Mouse (Mus musculus) c-Kit-positive CD71-positive TER-119-positive erythroid progenitor cells, embryonic 14.5 days (primary cell): Measurements from ENCODE around the gene Nfatc2.

ENCODE experiments used
- DNase-seq: peaks from one replicate; pipeline ENCODE4 v3.0.0-alpha.2; 2013; ENCODE audit warnings: low spot score

The Nfatc2 gene

GRCm38 (mm10) chr2:168609653-168610248 is 8.3 kb upstream of the Nfatc2 start:
- DNase-seq: no peak

- no peak for DNase-seq
Measured at GRCm38 (mm10) chr2:168608125-168608564, 6.7 kb upstream of the Nfatc2 start.

DNA sequence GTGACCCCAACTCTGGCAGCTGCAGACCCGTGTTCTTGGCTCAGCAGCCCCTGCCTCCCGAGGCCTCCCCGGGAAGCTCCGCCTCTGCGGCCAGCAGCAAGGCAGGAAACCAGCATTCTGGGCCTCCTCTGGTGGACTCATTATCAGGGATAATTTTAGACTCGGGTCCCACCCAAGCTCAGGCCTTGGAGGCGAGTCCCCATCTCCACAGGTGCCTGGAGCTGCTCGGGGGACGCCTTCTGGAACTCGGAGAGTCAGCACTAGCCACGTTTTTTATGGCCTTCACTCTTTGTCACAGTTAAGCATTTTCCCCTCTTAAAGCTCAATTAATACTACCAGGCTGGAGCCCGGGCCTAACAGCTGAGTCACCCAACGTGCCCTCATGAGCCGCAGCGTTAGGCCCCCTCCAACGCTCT is 3.2 kb upstream of the Nfatc2 start:
- DNase-seq: no peak

DNA sequence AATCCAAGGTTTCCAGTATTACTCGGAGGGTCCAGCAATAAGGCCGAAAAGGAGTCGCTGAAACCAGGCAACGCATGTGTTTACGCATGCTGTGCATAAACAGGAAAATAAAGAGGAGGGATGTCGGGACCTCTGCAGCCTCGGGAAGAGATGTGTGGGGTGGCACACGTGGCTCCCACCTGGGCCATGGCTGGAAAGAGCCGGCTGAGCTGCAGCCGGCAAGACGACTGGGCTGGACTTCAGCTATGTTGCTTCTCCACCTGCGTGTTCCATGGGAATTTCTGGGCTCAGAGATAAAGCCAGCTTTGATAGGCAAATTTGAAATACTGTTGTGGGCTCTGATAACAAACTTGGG is 907 bp upstream of the Nfatc2 start:
- no peak for DNase-seq

DNA sequence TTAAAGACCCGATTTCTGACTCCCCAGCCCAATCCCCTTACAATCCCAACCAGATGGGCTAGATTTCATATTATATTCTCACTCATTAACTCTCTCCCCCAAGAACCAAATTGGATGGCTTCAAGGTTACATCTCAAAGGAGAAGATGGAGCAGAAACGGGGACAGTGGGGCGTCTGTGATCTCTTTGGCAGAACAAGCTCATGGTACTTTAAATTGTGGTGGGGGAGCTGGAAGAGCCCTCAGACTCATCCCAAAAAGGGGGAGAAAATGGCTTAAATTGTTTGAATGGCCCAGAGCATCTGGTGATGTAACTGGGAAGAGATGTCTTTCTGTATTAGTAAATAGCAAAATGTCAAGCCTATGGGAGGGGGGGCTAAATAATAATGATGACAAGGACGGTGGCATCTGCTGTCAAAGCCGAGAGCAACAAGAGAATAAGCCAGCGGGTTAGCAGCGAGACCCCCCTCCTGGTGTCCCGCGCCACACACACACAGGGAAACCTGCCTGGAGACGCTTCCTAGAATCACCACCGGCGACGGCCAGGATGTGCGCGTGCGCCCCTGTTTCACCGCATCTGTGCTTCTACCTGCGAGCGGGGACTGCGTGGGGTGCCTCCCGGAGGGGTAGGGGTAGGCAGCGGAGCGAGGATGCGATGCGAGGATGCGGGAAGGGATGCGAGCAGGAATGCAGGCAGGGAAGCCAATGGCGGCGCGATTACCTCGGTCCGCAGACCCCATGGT is 537 bp downstream of the Nfatc2 start:
- DNase-seq: no peak

GRCm38 (mm10) chr2:168595693-168596092 is 5.8 kb downstream of the Nfatc2 start:
- DNase-seq: no peak

GRCm38 (mm10) chr2:168593676-168594075 is 7.8 kb downstream of the Nfatc2 start:
- no peak for DNase-seq

DNA sequence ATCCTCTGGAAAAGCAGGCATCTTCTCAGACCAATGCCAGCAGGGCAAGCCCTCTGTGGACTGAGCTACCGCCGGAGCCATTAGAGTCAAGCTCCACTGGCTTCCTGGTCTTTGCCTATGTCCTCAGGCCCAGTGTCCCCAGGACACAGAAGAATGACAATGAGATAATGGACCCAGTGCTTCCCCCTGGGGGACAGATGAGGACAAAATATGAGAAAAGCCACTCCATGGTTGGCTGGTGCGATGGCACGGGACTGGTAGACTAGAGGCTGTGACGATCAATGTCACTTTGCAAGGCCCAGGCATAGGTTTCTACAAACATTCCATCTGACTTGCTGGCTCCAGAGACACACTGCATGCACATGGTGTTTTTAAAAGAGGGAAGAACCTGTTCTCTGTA is 8.5 kb downstream of the Nfatc2 start:
- no peak for DNase-seq

- DNase-seq: no peak
Measured at GRCm38 (mm10) chr2:168591076-168591475, 10.4 kb downstream of the Nfatc2 start.

DNA sequence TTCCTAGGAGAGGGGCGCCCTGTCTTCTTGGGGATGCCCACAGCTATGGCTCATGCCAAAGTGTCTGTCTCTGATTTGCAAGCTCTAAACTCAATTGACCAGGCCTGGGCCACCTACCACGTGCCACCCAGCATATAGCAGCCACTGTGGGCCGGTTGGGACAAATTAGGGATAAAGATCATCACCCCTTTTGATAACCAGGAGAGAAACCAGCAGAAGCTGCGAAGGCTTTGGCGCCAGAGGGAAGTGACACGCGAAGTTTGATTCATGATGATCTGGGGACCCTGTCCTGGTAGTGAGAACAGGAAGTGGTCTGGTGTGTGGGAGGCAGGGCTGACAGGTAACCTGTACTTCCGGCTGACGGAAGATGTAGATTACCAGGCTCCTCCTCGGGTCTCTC is 10.9 kb downstream of the Nfatc2 start:
- no peak for DNase-seq

DNA sequence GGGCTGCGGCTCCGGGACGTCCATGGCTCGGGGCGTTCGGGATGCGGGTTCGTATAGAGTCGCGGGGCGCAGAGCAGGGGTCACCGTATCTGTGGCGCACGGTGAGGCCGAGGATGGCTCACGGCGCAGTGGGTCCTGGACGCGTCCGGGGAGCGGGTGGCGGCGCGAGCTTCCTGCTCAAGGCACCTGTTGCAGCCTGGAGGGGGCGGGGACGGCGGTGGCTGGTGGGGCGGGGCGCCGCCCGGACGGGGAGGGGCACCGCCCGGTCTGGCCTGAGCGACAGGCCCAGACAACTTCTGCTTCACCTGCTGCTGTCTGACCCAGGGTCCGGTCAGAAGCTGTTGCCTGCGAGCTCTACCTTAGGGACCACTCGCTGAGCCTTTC is 11.3 kb downstream of the Nfatc2 start:
- DNase-seq: no peak

DNA sequence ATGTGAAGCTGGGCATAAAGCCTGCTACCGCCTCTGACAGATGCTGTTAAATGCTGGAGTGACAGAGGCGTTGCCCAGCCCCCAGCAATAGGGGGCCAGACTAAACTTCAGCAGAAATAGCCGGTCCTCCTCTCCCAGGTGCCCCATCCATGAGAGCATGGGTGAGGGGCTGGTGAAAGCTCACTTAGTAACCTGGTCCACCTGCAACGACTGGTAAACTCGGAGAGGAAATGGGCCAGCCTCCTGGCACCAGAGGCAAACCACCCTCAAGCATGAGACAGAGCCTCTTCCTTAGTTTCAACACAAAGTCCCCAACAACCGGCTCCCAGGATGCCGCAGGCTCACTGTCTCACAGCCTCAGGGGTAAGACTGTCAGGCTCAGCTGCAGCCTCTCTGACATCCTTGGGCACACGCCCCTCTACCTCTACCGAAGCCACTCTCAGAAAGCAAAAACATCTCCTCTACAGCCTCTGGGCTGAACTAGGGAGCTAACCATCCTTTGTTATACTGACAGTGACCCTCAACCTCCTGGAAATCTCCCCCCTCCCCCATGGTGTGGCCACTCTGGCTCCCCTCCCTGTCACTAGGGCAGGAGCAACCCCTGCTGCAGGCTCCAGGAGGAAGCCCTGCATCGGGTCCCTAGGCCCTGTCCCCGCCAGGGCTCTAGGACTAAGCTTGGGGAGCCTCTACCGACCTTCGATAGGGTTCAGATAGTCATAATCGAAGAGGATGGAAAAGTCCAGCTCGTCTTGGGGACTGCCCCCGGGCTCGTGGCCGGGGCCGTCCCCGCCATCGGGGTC is 11.9 kb downstream of the Nfatc2 start:
- DNase-seq: no peak

GRCm38 (mm10) chr2:168588591-168589367 is 12.7 kb downstream of the Nfatc2 start:
- DNase-seq: no peak

- no peak for DNase-seq
Measured at GRCm38 (mm10) chr2:168587159-168587558, 14.3 kb downstream of the Nfatc2 start.

- no peak for DNase-seq
Measured at GRCm38 (mm10) chr2:168586512-168586911, 14.9 kb downstream of the Nfatc2 start.

- DNase-seq: no peak
Measured at GRCm38 (mm10) chr2:168584857-168585256, 16.6 kb downstream of the Nfatc2 start.

GRCm38 (mm10) chr2:168584408-168584807 is 17.0 kb downstream of the Nfatc2 start:
- DNase-seq: no peak

GRCm38 (mm10) chr2:168583084-168583483 is 18.4 kb downstream of the Nfatc2 start:
- DNase-seq: no peak

- DNase-seq: no peak
Measured at GRCm38 (mm10) chr2:168581207-168581854, 20.1 kb downstream of the Nfatc2 start.

DNA sequence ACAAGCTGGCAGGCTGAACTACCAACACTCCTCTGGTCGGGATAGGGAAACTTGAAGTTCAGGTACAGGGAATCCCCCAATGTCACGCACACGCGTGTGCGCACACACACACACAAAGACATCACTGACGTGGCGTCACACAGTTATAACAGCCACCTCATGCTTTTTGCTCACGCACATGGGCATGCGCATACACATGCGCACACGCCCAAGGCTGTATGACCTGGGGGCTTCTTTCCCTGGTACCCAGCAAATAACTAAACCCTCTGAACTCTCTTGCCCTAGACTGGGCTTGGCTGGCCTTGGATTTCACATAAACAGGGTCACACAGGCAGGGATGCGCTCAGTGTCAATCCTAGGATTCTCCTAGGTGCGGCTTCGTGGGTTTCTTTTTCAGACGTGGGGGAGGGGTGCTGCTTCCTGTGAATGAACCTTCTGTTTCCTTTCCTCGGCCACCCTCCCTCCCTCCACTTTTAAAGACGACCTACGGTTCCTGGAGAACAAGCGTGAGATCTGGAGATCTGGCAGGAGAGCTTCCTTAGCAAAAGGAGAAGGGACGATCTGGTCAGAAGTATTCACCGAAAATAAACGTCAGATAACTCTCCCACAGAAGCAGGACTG is 21.1 kb downstream of the Nfatc2 start:
- DNase-seq: no peak

DNA sequence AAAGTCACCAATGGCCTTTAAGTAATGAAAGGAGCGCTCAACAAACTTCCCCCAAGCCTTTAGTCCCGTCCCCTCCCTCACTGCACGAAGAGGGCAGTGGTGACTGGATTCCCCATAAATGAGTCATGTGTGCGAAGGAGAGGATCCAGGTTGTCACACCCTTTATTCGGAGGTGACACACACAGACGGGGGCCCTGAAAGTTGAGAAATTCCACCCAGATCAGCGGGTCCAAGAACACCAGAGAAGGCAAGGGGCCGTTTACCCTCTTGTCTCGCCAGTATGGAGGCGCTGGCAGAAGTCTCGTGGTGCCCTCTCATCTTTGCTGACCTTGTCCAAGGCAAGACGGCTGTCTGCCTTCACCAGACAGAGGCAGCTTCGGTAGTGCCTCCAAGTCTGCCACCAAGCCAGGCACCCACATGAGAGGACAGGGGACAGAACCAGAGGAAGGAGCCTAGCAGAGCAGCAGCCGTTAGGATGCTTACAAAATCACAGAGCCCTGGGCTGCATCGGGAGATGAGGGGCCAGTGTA is 21.8 kb downstream of the Nfatc2 start:
- DNase-seq: no peak
